Mouse (Mus musculus) embryonic fibroblast, embryonic 13.5 days (primary cell): ENCODE measurements around the gene Cep78.

ENCODE experiments used
- CTCF ChIP-seq: IDR thresholded peaks from 2 replicates; pipeline ENCODE4 v1.5.1; 2011; ENCODE audit warnings: mild to moderate bottlenecking, control low read depth, low read length, moderate library complexity, borderline replicate concordance; ENCODE audit not compliant: insufficient read depth
- POLR2A ChIP-seq: IDR thresholded peaks from 2 replicates; pipeline ENCODE4 v1.6.1; 2011; ENCODE audit warnings: low read depth, mild to moderate bottlenecking, control low read depth, low read length, moderate library complexity

DNA sequence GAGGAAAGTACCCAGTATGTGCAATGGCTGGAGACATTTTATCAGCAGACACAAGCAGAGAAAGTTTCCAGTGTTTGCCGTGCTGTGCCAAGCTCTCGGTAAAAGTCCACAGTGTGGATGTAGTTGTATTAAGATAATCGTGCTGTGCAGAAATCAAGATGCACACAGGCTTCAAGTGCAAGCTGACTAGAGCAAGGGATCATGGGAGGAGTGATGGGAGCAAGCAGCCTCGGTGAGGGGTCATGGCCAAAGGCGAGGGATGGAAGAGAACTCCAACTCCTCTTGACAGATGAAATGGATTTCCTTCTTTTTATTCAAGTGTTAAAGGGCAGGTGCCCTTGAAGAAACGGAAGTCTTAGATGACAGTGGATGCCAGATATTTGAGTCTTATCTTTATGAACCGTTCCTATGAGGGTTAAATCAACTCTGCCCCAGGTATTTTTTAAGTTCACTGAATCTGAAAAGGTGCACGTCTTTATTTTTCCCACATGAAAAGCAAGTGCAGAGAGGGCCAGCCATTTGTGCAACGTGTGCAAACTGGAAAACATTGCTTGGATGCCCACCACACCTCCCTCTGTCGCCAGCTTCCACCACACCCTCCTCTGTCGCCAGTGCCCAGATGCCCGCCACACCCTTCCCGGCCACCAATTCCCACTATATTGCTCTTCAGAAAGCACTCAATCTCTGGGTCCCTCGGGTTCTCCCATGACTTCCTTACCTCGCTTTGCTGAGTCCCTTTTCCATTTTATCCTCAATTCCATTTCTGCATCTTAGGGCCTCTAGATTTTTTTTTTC lies 43.3 kb upstream of the Cep78 start:
- no peak for TF ChIP-seq CTCF
- TF ChIP-seq POLR2A, result no peak
